Mouse (Mus musculus): ENCODE data around the gene Vmn1r86. TPM values are rescaled to one million over a fixed set of nuclear protein-coding genes. Genes with fewer than 3 reads are reported as not detected.
"Not testable (repeated sequence)": the region's sequence is repeated elsewhere in the genome, so short reads cannot be mapped to it uniquely, and the experiment has no call there.

Gene Vmn1r86
- polyA plus RNA-seq, 1 experiment from 2014 or later = not detected

DNA sequence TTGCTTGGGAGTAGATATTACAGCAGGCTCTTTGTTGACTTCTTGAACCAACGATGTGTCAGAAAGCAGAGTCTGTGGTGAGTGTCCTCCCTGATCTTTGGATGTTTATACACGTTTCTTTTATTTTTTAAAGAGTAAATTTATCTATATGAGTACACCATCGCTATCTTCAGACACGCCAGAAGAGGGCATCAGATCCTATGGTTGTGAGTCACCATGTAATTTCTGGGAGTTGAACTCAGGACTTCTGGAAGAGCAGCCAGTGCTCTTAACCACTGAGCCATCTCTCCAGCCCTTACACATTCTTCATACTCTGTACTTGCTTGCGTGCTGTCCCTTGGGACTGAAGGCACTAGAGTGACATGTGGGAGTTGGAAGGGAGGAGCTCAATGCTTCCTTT, 47.4 kb downstream of the Vmn1r86 start:
- ATAC-seq (replicated peaks; ENCODE audit: low FRiP score, low read depth) = no peak
- TF ChIP-seq CTCF (IDR thresholded peaks at IDR 0.05; ENCODE audit: low read depth) = 0 out of 2 replicates have a peak, but pooled peaks have one; percentile 10
- WGBS = 55% methylated on average over 5 of the region's 5 CpGs

DNA sequence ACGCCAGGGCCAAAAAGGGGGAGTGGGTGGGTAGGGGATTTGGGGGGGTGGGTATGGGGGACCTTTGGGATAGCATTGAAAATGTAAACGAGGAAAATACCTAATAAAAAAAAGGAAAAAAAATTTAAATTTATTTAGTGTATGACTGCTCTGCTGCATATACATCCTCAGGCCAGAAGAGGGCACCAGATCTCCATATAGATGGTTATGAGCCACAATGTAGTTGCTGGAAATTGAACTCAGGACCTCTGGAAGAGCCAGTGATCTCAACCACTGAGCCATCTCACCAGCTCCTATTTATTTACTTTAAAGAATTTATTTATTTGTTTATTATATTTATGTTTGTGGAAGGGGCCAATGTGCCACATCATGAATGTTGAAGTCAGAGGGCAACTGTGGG, 56.3 kb downstream of the Vmn1r86 start:
- ATAC-seq (replicated peaks; ENCODE audit: low FRiP score, low read depth); H3K4me2 ChIP-seq (ENCODE audit: low read length); H3K4me1 ChIP-seq (replicated peaks; ENCODE audit: insufficient read depth, low read length); H3K27me3 ChIP-seq (ENCODE audit: insufficient read depth, low read length); H3K36me3 ChIP-seq (ENCODE audit: insufficient read depth, low read length); H3K9me3 ChIP-seq (replicated peaks; ENCODE audit: low read length); H3K4me3 ChIP-seq (replicated peaks; ENCODE audit: low read depth, low read length); H3K9ac ChIP-seq (ENCODE audit: low read depth, low read length); H3K27ac ChIP-seq; DNase-seq (ENCODE audit: low spot score): not testable (repeated sequence)
- WGBS = 50% methylated on average over 2 of the region's 2 CpGs
- TF ChIP-seq CTCF (IDR thresholded peaks at IDR 0.05; ENCODE audit: low read depth) = peak; percentile 61

More for the DNA sequence above, 47.4 kb downstream of the Vmn1r86 start:
- no peaks in the 10 kb centered on the region for H3K36me3 ChIP-seq (ENCODE audit: insufficient read depth, low read length)
- H3K27me3 ChIP-seq (ENCODE audit: insufficient read depth, low read length) = no peaks in the 10 kb centered on the region
- H3K4me3 ChIP-seq (replicated peaks; ENCODE audit: low read depth, low read length) = no peak overlapping the region
- H3K9ac ChIP-seq (ENCODE audit: low read depth, low read length) = no peak overlapping the region
- no peak overlapping the region for H3K4me2 ChIP-seq (ENCODE audit: low read length)
- H3K9me3 ChIP-seq (replicated peaks; ENCODE audit: low read length) = no peaks in the 10 kb centered on the region
- H3K27ac ChIP-seq = no peak overlapping the region
- no peak for DNase-seq (ENCODE audit: low spot score)
- H3K4me1 ChIP-seq (replicated peaks; ENCODE audit: insufficient read depth, low read length) = no peaks in the 10 kb centered on the region

- Histone ChIP-seq H3K4me2 (ENCODE audit: low read length) (no peak overlapping the region), H3K27ac (no peak overlapping the region), H3K9me3 (replicated peaks; ENCODE audit: low read length) (no peaks in the 10 kb centered on the region), H3K4me3 (replicated peaks; ENCODE audit: low read depth, low read length) (no peak overlapping the region), H3K36me3 (ENCODE audit: insufficient read depth, low read length) (no peaks in the 10 kb centered on the region), H3K9ac (ENCODE audit: low read depth, low read length) (no peak overlapping the region), H3K4me1 (replicated peaks; ENCODE audit: insufficient read depth, low read length) (no peaks in the 10 kb centered on the region), H3K27me3 (ENCODE audit: insufficient read depth, low read length) (no peaks in the 10 kb centered on the region)
- no peak for ATAC-seq (replicated peaks; ENCODE audit: low FRiP score, low read depth)
- no peak for DNase-seq (ENCODE audit: low spot score)
- 90% methylated on average over 9 of the region's 9 CpGs for WGBS
- TF ChIP-seq CTCF (IDR thresholded peaks at IDR 0.05; ENCODE audit: low read depth) = no peak
Observed at GRCm38 (mm10) chr7:13059536-13059935, 60.2 kb downstream of the Vmn1r86 start.

GRCm38 (mm10) chr7:13056913-13057700, 62.6 kb downstream of the Vmn1r86 start:
- 50% methylated on average over 8 of the region's 8 CpGs for WGBS
- Histone ChIP-seq H3K27me3 (ENCODE audit: insufficient read depth, low read length) (no peaks in the 10 kb centered on the region), H3K36me3 (ENCODE audit: insufficient read depth, low read length) (no peaks in the 10 kb centered on the region), H3K27ac (no peak overlapping the region), H3K4me2 (ENCODE audit: low read length) (no peak overlapping the region), H3K9me3 (replicated peaks; ENCODE audit: low read length) (no peaks in the 10 kb centered on the region), H3K4me3 (replicated peaks; ENCODE audit: low read depth, low read length) (no peak overlapping the region), H3K4me1 (replicated peaks; ENCODE audit: insufficient read depth, low read length) (no peaks in the 10 kb centered on the region), H3K9ac (ENCODE audit: low read depth, low read length) (no peak overlapping the region)
- no peak for DNase-seq (ENCODE audit: low spot score)
- TF ChIP-seq CTCF (IDR thresholded peaks at IDR 0.05; ENCODE audit: low read depth) = peak; percentile 49
- ATAC-seq (replicated peaks; ENCODE audit: low FRiP score, low read depth) = no peak

- DNase-seq (ENCODE audit: low spot score) = peak; percentile 96
- no peaks in the 10 kb centered on the region for H3K36me3 ChIP-seq (ENCODE audit: insufficient read depth, low read length)
- peak within 1 kb of the TSS; percentile 69 for H3K4me2 ChIP-seq (ENCODE audit: low read length)
- peak; percentile 94 for ATAC-seq (replicated peaks; ENCODE audit: low FRiP score, low read depth)
- H3K27ac ChIP-seq = peak within 1 kb of the TSS; percentile 47; the same call in 1 of the 2 replicates
- H3K9me3 ChIP-seq (replicated peaks; ENCODE audit: low read length) = no peaks in the 10 kb centered on the region
- H3K27me3 ChIP-seq (ENCODE audit: insufficient read depth, low read length) = no peaks in the 10 kb centered on the region
- H3K9ac ChIP-seq (ENCODE audit: low read depth, low read length) = peak within 1 kb of the TSS; percentile 60
- peak within 1 kb of the TSS; percentile 71 for H3K4me3 ChIP-seq (replicated peaks; ENCODE audit: low read depth, low read length)
- no peak for TF ChIP-seq CTCF (IDR thresholded peaks at IDR 0.05; ENCODE audit: low read depth)
- no peaks in the 10 kb centered on the region for H3K4me1 ChIP-seq (replicated peaks; ENCODE audit: insufficient read depth, low read length)
- WGBS = under 1% methylated on average over 41 of the region's 41 CpGs
Observed at GRCm38 (mm10) chr7:13054287-13055010, 65.3 kb downstream of the Vmn1r86 start, which contains the start of gene Mzf1. Gene Mzf1, minus strand, starts transcription at chr7:13054764.

DNA sequence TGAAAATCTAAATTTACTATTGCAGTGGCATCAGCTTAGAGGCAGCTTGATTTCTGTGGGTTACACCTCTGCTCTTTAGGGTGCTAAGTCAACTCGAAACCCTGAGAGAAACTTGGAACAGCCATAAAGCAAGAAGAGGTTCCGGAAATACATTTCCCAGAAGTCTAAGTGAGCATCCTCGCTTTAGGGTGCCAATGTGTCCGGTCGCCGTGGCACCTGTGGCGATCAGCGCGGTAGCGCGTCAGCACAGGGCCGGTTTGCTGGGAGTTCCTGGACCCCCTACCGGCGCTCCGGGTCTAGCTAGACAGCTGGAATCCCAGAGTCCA, 65.8 kb downstream of the Vmn1r86 start:
- DNase-seq (ENCODE audit: low spot score) = no peak
- H3K27me3 ChIP-seq (ENCODE audit: insufficient read depth, low read length) = no peaks in the 10 kb centered on the region
- WGBS = under 1% methylated on average over 15 of the region's 15 CpGs
- ATAC-seq (replicated peaks; ENCODE audit: low FRiP score, low read depth) = no peak
- H3K4me2 ChIP-seq (ENCODE audit: low read length) = peak overlapping the region; percentile 69
- H3K4me1 ChIP-seq (replicated peaks; ENCODE audit: insufficient read depth, low read length) = no peaks in the 10 kb centered on the region
- H3K27ac ChIP-seq = peak overlapping the region; percentile 47; the same call in 1 of the 2 replicates
- no peak for TF ChIP-seq CTCF (IDR thresholded peaks at IDR 0.05; ENCODE audit: low read depth)
- H3K4me3 ChIP-seq (replicated peaks; ENCODE audit: low read depth, low read length) = peak overlapping the region; percentile 71
- H3K9me3 ChIP-seq (replicated peaks; ENCODE audit: low read length) = no peaks in the 10 kb centered on the region
- H3K9ac ChIP-seq (ENCODE audit: low read depth, low read length) = peak overlapping the region; percentile 60
- H3K36me3 ChIP-seq (ENCODE audit: insufficient read depth, low read length) = no peaks in the 10 kb centered on the region

Data from kidney, postnatal 0 days (tissue).